Mouse (Mus musculus) hindbrain, embryonic 16.5 days (tissue): ENCODE data around the gene BC030499. TPM values are rescaled to one million over a fixed set of nuclear protein-coding genes. Genes with fewer than 3 reads are reported as not detected.
"Not testable (repeated sequence)": the region's sequence is repeated elsewhere in the genome, so short reads cannot be mapped to it uniquely, and the experiment has no call there.

ENCODE experiments used
- ATAC-seq: fragments of 200-750 bp; cut with Nextera tagmentation; 2 replicates; pipeline ENCODE4 v1.8.0; 2017; ENCODE audit warnings: moderate TSS enrichment, moderate library complexity
- H3K27ac ChIP-seq: fragments of 300-500 bp; sonication (generic); 2 replicates; pipeline ENCODE4 v1.5.1; 2014; ENCODE audit warnings: low read depth, mild to moderate bottlenecking, control low read depth, low read length, moderate library complexity
- H3K27me3 ChIP-seq: fragments of 300-500 bp; sonication (generic); replicated peaks from 2 replicates; pipeline ENCODE4 v1.6.1; 2014; ENCODE audit warnings: low read length; ENCODE audit not compliant: control insufficient read depth, insufficient read depth
- H3K36me3 ChIP-seq: fragments of 300-500 bp; sonication (generic); 2 replicates; pipeline ENCODE4 v1.6.1; 2014; ENCODE audit warnings: mild to moderate bottlenecking, low read length, moderate library complexity, mixed read lengths; ENCODE audit not compliant: control insufficient read depth, insufficient read depth
- H3K4me1 ChIP-seq: fragments of 300-500 bp; sonication (generic); 2 replicates; pipeline ENCODE4 v1.6.1; 2014; ENCODE audit warnings: low read depth, low read length; ENCODE audit not compliant: control insufficient read depth, insufficient read depth
- H3K4me2 ChIP-seq: fragments of 300-500 bp; sonication (generic); 2 replicates; pipeline ENCODE4 v1.6.1; 2014; ENCODE audit warnings: mild to moderate bottlenecking, low read length, control low read depth, moderate library complexity
- H3K4me3 ChIP-seq: fragments of 300-500 bp; sonication (generic); 2 replicates; pipeline ENCODE4 v1.5.1; 2014; ENCODE audit warnings: mild to moderate bottlenecking, low read length, control low read depth, moderate library complexity
- H3K9ac ChIP-seq: fragments of 300-500 bp; sonication (generic); 2 replicates; pipeline ENCODE4 v1.6.1; 2014; ENCODE audit warnings: low read depth, mild to moderate bottlenecking, control low read depth, low read length, moderate library complexity
- H3K9me3 ChIP-seq: fragments of 300-500 bp; sonication (generic); 2 replicates; pipeline ENCODE4 v1.6.1; 2014; ENCODE audit warnings: mild to moderate bottlenecking, low read length, moderate library complexity; ENCODE audit not compliant: control insufficient read depth
- WGBS: fragments of 180-500 bp; shearing (Covaris S2); extraction: QIAGEN DNeasy Blood & Tissue Kit; methylation state at CpG from one replicate; pipeline ENCODE4 v1.1.7; 2014; 5-methylcytosine and 5-hydroxymethylcytosine counted together
- polyA plus RNA-seq: library from polyadenylated mRNA; unstranded; fragments of >200 nt; fragmentation: Nextera tagmentation; extraction: Ambion mirVana; gene quantifications from 2 replicates; pipeline ENCODE4 v1.2.1, GENCODE M21; 2015

The BC030499 gene
- polyA plus RNA-seq, 1 experiment from 2014 or later, result 0.40 TPM

- Histone ChIP-seq H3K36me3 (peaks cover 18% of the 10 kb centered on the region), H3K9ac (peak within 1 kb of the TSS; percentile 89), H3K4me2 (peak within 1 kb of the TSS; percentile 77), H3K27me3 (no peaks in the 10 kb centered on the region), H3K4me1 (peaks cover 10% of the 10 kb centered on the region), H3K27ac (peak within 1 kb of the TSS; percentile 86), H3K4me3 (peak within 1 kb of the TSS; percentile 89), H3K9me3 (no peaks in the 10 kb centered on the region)
- ATAC-seq, result peak; percentile 97
- under 1% methylated on average over 86 of the region's 115 CpGs for WGBS
Measured at GRCm38 (mm10) chr11:78261380-78262352, 29.0 kb upstream of the BC030499 start, which contains the start of gene 2610507B11Rik. 2610507B11Rik (plus strand) TSS chr11:78261752.

- Histone ChIP-seq H3K27ac (no peak overlapping the region), H3K4me2 (peak overlapping the region; percentile 77), H3K36me3 (peaks cover 25% of the 10 kb centered on the region), H3K4me3 (peak overlapping the region; percentile 89), H3K27me3 (no peaks in the 10 kb centered on the region), H3K4me1 (peaks cover 10% of the 10 kb centered on the region), H3K9me3 (no peaks in the 10 kb centered on the region), H3K9ac (peak overlapping the region; percentile 43)
- WGBS, result 4% methylated on average over 8 of the region's 8 CpGs
- ATAC-seq, result no peak
Measured at GRCm38 (mm10) chr11:78262550-78262949, 28.1 kb upstream of the BC030499 start.

GRCm38 (mm10) chr11:78265571-78265970 is 25.1 kb upstream of the BC030499 start:
- ATAC-seq, result no peak
- H3K9ac ChIP-seq, result no peak overlapping the region
- no peaks in the 10 kb centered on the region for H3K9me3 ChIP-seq
- WGBS, result 98% methylated on average over 6 of the region's 6 CpGs
- no peak overlapping the region for H3K4me3 ChIP-seq
- no peak overlapping the region for H3K27ac ChIP-seq
- no peak overlapping the region for H3K4me2 ChIP-seq
- H3K27me3 ChIP-seq, result no peaks in the 10 kb centered on the region
- H3K36me3 ChIP-seq, result peaks cover 46% of the 10 kb centered on the region
- H3K4me1 ChIP-seq, result peaks cover 10% of the 10 kb centered on the region

GRCm38 (mm10) chr11:78271986-78272385 is 18.7 kb upstream of the BC030499 start:
- no peak overlapping the region for H3K4me3 ChIP-seq
- no peaks in the 10 kb centered on the region for H3K27me3 ChIP-seq
- no peaks in the 10 kb centered on the region for H3K4me1 ChIP-seq
- H3K9me3 ChIP-seq, result no peaks in the 10 kb centered on the region
- peaks cover 75% of the 10 kb centered on the region for H3K36me3 ChIP-seq
- H3K9ac ChIP-seq, result no peak overlapping the region
- WGBS, result 89% methylated on average over 13 of the region's 13 CpGs
- H3K4me2 ChIP-seq, result no peak overlapping the region
- ATAC-seq, result no peak
- no peak overlapping the region for H3K27ac ChIP-seq

- Histone ChIP-seq H3K9me3 (no peaks in the 10 kb centered on the region), H3K4me1 (no peaks in the 10 kb centered on the region), H3K27me3 (no peaks in the 10 kb centered on the region), H3K9ac (no peak overlapping the region), H3K4me2 (no peak overlapping the region), H3K4me3 (no peak overlapping the region), H3K36me3 (peaks cover 81% of the 10 kb centered on the region), H3K27ac (no peak overlapping the region)
- 100% methylated on average over 1 of the region's 1 CpGs for WGBS
- ATAC-seq, result no peak
Measured at GRCm38 (mm10) chr11:78275596-78275995, 15.0 kb upstream of the BC030499 start.

GRCm38 (mm10) chr11:78276169-78276568 is 14.5 kb upstream of the BC030499 start:
- not testable (repeated sequence) for H3K27me3 ChIP-seq, H3K4me2 ChIP-seq, H3K27ac ChIP-seq, H3K9me3 ChIP-seq, ATAC-seq, H3K4me1 ChIP-seq, H3K9ac ChIP-seq, H3K4me3 ChIP-seq
- peaks cover 84% of the 10 kb centered on the region for H3K36me3 ChIP-seq
- WGBS, result 92% methylated on average over 4 of the region's 4 CpGs

GRCm38 (mm10) chr11:78278853-78279252 is 11.8 kb upstream of the BC030499 start:
- Histone ChIP-seq H3K27ac (no peak overlapping the region), H3K4me2 (no peak overlapping the region), H3K9me3 (no peaks in the 10 kb centered on the region), H3K9ac (no peak overlapping the region), H3K4me3 (no peak overlapping the region), H3K36me3 (peaks cover 65% of the 10 kb centered on the region), H3K4me1 (no peaks in the 10 kb centered on the region), H3K27me3 (no peaks in the 10 kb centered on the region)
- 92% methylated on average over 7 of the region's 7 CpGs for WGBS
- ATAC-seq, result no peak

- Histone ChIP-seq H3K4me3 (no peak overlapping the region), H3K4me2 (no peak overlapping the region), H3K4me1 (no peaks in the 10 kb centered on the region), H3K36me3 (peaks cover 64% of the 10 kb centered on the region), H3K9me3 (no peaks in the 10 kb centered on the region), H3K27ac (no peak overlapping the region), H3K27me3 (no peaks in the 10 kb centered on the region), H3K9ac (no peak overlapping the region)
- WGBS, result 88% methylated on average over 4 of the region's 4 CpGs
- no peak for ATAC-seq
Measured at GRCm38 (mm10) chr11:78279586-78279985, 11.1 kb upstream of the BC030499 start.

GRCm38 (mm10) chr11:78289146-78289763 is 1.4 kb upstream of the BC030499 start:
- ATAC-seq, result no peak
- no peaks in the 10 kb centered on the region for H3K27me3 ChIP-seq
- no peak overlapping the region for H3K4me3 ChIP-seq
- H3K9me3 ChIP-seq, result no peaks in the 10 kb centered on the region
- 94% methylated on average over 7 of the region's 7 CpGs for WGBS
- no peak overlapping the region for H3K4me2 ChIP-seq
- no peak overlapping the region for H3K9ac ChIP-seq
- no peaks in the 10 kb centered on the region for H3K4me1 ChIP-seq
- peaks cover 53% of the 10 kb centered on the region for H3K36me3 ChIP-seq
- no peak overlapping the region for H3K27ac ChIP-seq
